Mouse (Mus musculus) cerebellum, postnatal 14 days (tissue): ENCODE measurements around the gene Cstf2.

Experiments used
- DNase-seq, 2 experiments: peaks; one replicate each; pipeline ENCODE4 v3.0.0; 2021; ENCODE audit warnings: mixed read lengths in 2 of 2

Cstf2 gene

GRCm38 (mm10) chrX:134058987-134059712, at the start of gene Cstf2:
Gene Cstf2 (plus strand): TSS chrX:134059187.
- peak; percentile 93 to 95 for DNase-seq

GRCm38 (mm10) chrX:134019005-134019404, 40.0 kb upstream of the Cstf2 start:
- peak; percentile 77 to 82 for DNase-seq

GRCm38 (mm10) chrX:134020664-134021063, 38.3 kb upstream of the Cstf2 start:
- DNase-seq: no peak

GRCm38 (mm10) chrX:134048994-134049393, 10.0 kb upstream of the Cstf2 start:
- DNase-seq: no peak

- no peak for DNase-seq
Measured at GRCm38 (mm10) chrX:134056897-134057296, 2.1 kb upstream of the Cstf2 start.

- DNase-seq: peak in 1 of 2 experiments; percentile 11
Measured at GRCm38 (mm10) chrX:134058040-134058875, 729 bp upstream of the Cstf2 start.

- no peak for DNase-seq
Measured at GRCm38 (mm10) chrX:134059764-134060163, 777 bp downstream of the Cstf2 start.

- no peak for DNase-seq
Measured at GRCm38 (mm10) chrX:134085453-134085852, 26.5 kb downstream of the Cstf2 start.

GRCm38 (mm10) chrX:134102641-134103040, 43.7 kb downstream of the Cstf2 start:
- no peak for DNase-seq

- DNase-seq: no peak
Measured at GRCm38 (mm10) chrX:134111767-134112166, 52.8 kb downstream of the Cstf2 start.

GRCm38 (mm10) chrX:134116417-134116816, 57.4 kb downstream of the Cstf2 start:
- DNase-seq: no peak

- no peak for DNase-seq
Measured at GRCm38 (mm10) chrX:134128549-134128948, 69.6 kb downstream of the Cstf2 start.

- peak; percentile 39 to 47 for DNase-seq
Measured at GRCm38 (mm10) chrX:134132295-134132694, 73.3 kb downstream of the Cstf2 start.

GRCm38 (mm10) chrX:134133821-134134220, 74.8 kb downstream of the Cstf2 start:
- peak in 1 of 2 experiments; percentile 2 for DNase-seq
